Mouse (Mus musculus) brain, embryonic 14.5 days (tissue): ENCODE measurements around the gene Syne2.

ENCODE experiments used
- CTCF ChIP-seq: fragments of 200-500 bp; IDR thresholded peaks from 2 replicates; pipeline ENCODE4 v1.5.1; 2012; ENCODE audit warnings: inconsistent platforms, mild to moderate bottlenecking, moderate library complexity, borderline replicate concordance; ENCODE audit not compliant: insufficient read depth, insufficient read length; ENCODE audit errors: extremely low read depth
- POLR2A ChIP-seq: fragments of 200-500 bp; IDR thresholded peaks from 2 replicates; pipeline ENCODE4 v1.6.1; 2012; ENCODE audit warnings: mild to moderate bottlenecking, inconsistent platforms, borderline replicate concordance; ENCODE audit not compliant: poor library complexity, insufficient read depth, insufficient read length, severe bottlenecking; ENCODE audit errors: extremely low read depth

DNA sequence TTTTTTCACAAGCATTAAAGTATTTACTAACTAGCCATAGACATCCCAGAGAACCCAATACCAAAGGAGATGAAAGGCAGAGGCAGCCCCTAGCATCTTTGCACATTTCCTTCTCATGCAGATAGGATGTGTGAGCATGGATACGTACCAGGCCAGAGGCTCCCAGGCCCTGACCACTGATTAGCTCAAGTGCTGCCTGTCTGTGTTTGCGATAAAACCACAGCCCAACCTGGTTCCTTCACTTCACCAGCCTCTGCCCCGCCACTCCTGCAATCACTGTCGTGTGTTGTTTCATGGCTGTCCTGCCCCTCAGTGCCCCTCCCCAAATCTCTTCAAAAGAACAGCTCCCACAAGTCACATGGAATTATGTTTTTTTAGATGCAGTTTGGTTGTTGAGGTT, 23.4 kb upstream of the Syne2 start:
- no peak for TF ChIP-seq CTCF
- no peak for TF ChIP-seq POLR2A
